Mouse (Mus musculus): ENCODE data around the gene Arfgap3.

DNA sequence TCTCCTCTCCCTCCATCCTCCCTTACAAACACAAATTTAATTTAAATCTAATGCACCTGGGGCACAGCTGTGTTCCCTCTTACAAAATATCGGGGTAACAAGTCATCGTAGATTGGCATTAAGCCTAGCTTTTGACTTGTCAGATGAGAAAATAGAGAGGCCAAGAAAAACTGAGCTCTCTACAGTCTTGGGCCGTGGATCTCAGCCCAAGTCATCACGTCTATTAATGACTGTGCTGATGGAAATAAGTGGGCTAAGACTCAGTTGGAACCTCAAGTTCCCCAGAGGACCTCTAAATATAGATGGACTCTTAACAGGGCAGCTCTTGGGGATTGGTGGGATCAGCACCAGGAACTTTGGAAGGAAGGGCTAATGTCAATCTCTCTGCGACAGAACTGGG lies 33.1 kb upstream of the Arfgap3 start:
- TF ChIP-seq POLR2A (IDR thresholded peaks at IDR 0.05; ENCODE audit: borderline replicate concordance, insufficient read depth, low read length) (no peak), CTCF (IDR thresholded peaks at IDR 0.05; ENCODE audit: borderline replicate concordance, insufficient read depth, low read depth, low read length) (no peak)

Data from cerebellum, adult 2 months (tissue).